Mouse (Mus musculus) limb, embryonic 14.5 days (tissue): ENCODE results near the gene Bax. TPM values are rescaled to one million over a fixed set of nuclear protein-coding genes. Genes with fewer than 3 reads are reported as not detected.

Source experiments
- ATAC-seq: fragments of 200-750 bp; cut with Nextera tagmentation; 2 replicates; pipeline ENCODE4 v1.8.0; 2017; ENCODE audit warnings: low read depth, moderate number of reproducible peaks, moderate TSS enrichment; ENCODE audit not compliant: low FRiP score
- DNase-seq: peaks from one replicate; pipeline ENCODE4 v3.0.0-alpha.2; 2015; ENCODE audit warnings: low spot score
- H3K27ac ChIP-seq: fragments of 300-500 bp; sonication (generic); replicated peaks from 2 replicates; pipeline ENCODE4 v1.5.1; 2014; ENCODE audit warnings: low read depth, mild to moderate bottlenecking, low read length, moderate library complexity, mixed read lengths
- H3K27me3 ChIP-seq: fragments of 300-500 bp; sonication (generic); 2 replicates; pipeline ENCODE4 v1.6.1; 2014; ENCODE audit warnings: low read length, mixed read lengths; ENCODE audit not compliant: control insufficient read depth, insufficient read depth
- H3K36me3 ChIP-seq: fragments of 300-500 bp; sonication (generic); 2 replicates; pipeline ENCODE4 v1.6.1; 2014; ENCODE audit warnings: mild to moderate bottlenecking, low read length, moderate library complexity, mixed read lengths; ENCODE audit not compliant: control insufficient read depth, insufficient read depth
- H3K4me1 ChIP-seq: fragments of 300-500 bp; sonication (generic); 2 replicates; pipeline ENCODE4 v1.6.1; 2014; ENCODE audit warnings: antibody characterized with exemption, low read length, mixed read lengths; ENCODE audit not compliant: control insufficient read depth, insufficient read depth
- H3K4me2 ChIP-seq: fragments of 300-500 bp; sonication (generic); replicated peaks from 2 replicates; pipeline ENCODE4 v1.6.1; 2014; ENCODE audit warnings: low read depth, mild to moderate bottlenecking, low read length, moderate library complexity; ENCODE audit not compliant: severe bottlenecking
- H3K4me3 ChIP-seq: fragments of 300-500 bp; sonication (generic); replicated peaks from 2 replicates; pipeline ENCODE4 v1.5.1; 2014; ENCODE audit warnings: low read length
- H3K9ac ChIP-seq: fragments of 300-500 bp; sonication (generic); 2 replicates; pipeline ENCODE4 v1.6.1; 2014; ENCODE audit warnings: mild to moderate bottlenecking, low read depth, low read length, moderate library complexity; ENCODE audit not compliant: severe bottlenecking
- H3K9me3 ChIP-seq: fragments of 300-500 bp; sonication (generic); 2 replicates; pipeline ENCODE4 v1.6.1; 2016; ENCODE audit warnings: low read length; ENCODE audit not compliant: control insufficient read depth
- POLR2A ChIP-seq: fragments of 200-500 bp; IDR thresholded peaks from 2 replicates; pipeline ENCODE4 v1.8.0; 2012; ENCODE audit warnings: inconsistent platforms, mild to moderate bottlenecking, moderate library complexity, borderline replicate concordance; ENCODE audit not compliant: insufficient read depth, insufficient read length; ENCODE audit errors: extremely low read depth
- WGBS: fragments of 180-500 bp; shearing (Covaris S2); extraction: QIAGEN DNeasy Blood & Tissue Kit; methylation state at CpG from one replicate; pipeline ENCODE4 v1.1.7; 2014; 5-methylcytosine and 5-hydroxymethylcytosine counted together
- polyA plus RNA-seq, 2 experiments: library from polyadenylated mRNA; depleted of rRNA in 1 of 2; stranded (reverse) in 1 of 2; unstranded in 1 of 2; fragments of >200 nt; fragmentation: Nextera tagmentation in 1 of 2; extraction: Ambion mirVana in 1 of 2; gene quantifications; 2 replicates each; pipeline versions ENCODE4 v1.2.1 to v1.2.3; 2012 to 2014

Bax gene
- polyA plus RNA-seq, 2 experiments: 127 to 133 TPM

GRCm38 (mm10) chr7:45492225-45492844, 25.6 kb upstream of the Bax start:
- ATAC-seq: no peak
- Histone ChIP-seq H3K9me3 (no peaks in the 10 kb centered on the region), H3K4me2 (no peak overlapping the region), H3K27me3 (no peaks in the 10 kb centered on the region), H3K4me3 (no peak overlapping the region), H3K36me3 (peaks cover 55% of the 10 kb centered on the region), H3K27ac (no peak overlapping the region), H3K4me1 (peaks cover 14% of the 10 kb centered on the region), H3K9ac (no peak overlapping the region)
- no peak for DNase-seq
- WGBS: 96% methylated on average over 8 of the region's 8 CpGs
- TF ChIP-seq POLR2A: no peak

- H3K9me3 ChIP-seq: no peaks in the 10 kb centered on the region
- TF ChIP-seq POLR2A: no peak
- no peak for ATAC-seq
- no peaks in the 10 kb centered on the region for H3K27me3 ChIP-seq
- no peak for DNase-seq
- peaks cover 46% of the 10 kb centered on the region for H3K36me3 ChIP-seq
- 19% methylated on average over 3 of the region's 3 CpGs for WGBS
- no peak overlapping the region for H3K27ac ChIP-seq
- H3K9ac ChIP-seq: no peak overlapping the region
- no peak overlapping the region for H3K4me2 ChIP-seq
- peaks cover 14% of the 10 kb centered on the region for H3K4me1 ChIP-seq
- no peak overlapping the region for H3K4me3 ChIP-seq
Observed at GRCm38 (mm10) chr7:45491264-45491663, 24.6 kb upstream of the Bax start.

DNA sequence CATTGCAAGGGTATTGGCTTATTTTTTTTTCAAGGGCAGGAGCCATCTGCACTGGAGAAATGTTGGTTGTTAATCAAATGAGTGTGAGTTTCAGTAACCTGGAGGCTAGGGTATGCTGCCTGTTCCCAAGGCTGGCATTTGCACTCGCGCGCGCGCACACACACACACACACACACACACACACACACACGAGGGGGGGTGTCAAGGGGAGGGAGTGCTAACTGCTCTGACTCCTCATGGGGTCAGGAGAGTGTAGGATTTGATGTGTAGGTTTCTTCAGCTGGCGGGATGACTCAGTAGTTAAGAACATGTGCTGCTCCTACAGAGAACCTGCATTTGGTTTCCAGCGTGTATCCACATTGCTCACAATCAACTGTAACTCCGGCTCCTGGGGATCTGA, 24.1 kb upstream of the Bax start:
- Histone ChIP-seq H3K9ac (no peak overlapping the region), H3K27ac (no peak overlapping the region), H3K27me3 (no peaks in the 10 kb centered on the region), H3K36me3 (peaks cover 41% of the 10 kb centered on the region), H3K9me3 (no peaks in the 10 kb centered on the region), H3K4me2 (no peak overlapping the region), H3K4me3 (no peak overlapping the region), H3K4me1 (peaks cover 14% of the 10 kb centered on the region)
- no peak for TF ChIP-seq POLR2A
- WGBS: 21% methylated on average over 9 of the region's 9 CpGs
- ATAC-seq: 0 out of 2 replicates have a peak, but pooled peaks have one; percentile 10
- DNase-seq: peak; percentile 9

- no peaks in the 10 kb centered on the region for H3K27me3 ChIP-seq
- H3K4me2 ChIP-seq: no peak overlapping the region
- H3K9me3 ChIP-seq: no peaks in the 10 kb centered on the region
- no peak overlapping the region for H3K27ac ChIP-seq
- TF ChIP-seq POLR2A: no peak
- H3K4me3 ChIP-seq: no peak overlapping the region
- WGBS: 77% methylated on average over 7 of the region's 7 CpGs
- no peak overlapping the region for H3K9ac ChIP-seq
- ATAC-seq: no peak
- H3K36me3 ChIP-seq: peaks cover 29% of the 10 kb centered on the region
- peaks cover 14% of the 10 kb centered on the region for H3K4me1 ChIP-seq
- no peak for DNase-seq
Observed at GRCm38 (mm10) chr7:45489578-45489977, 22.9 kb upstream of the Bax start.

- Histone ChIP-seq H3K36me3 (peaks cover 19% of the 10 kb centered on the region), H3K4me2 (peak within 1 kb of the TSS; percentile 64), H3K27me3 (no peaks in the 10 kb centered on the region), H3K4me3 (peak within 1 kb of the TSS; percentile 37), H3K27ac (peak within 1 kb of the TSS; percentile 61), H3K9ac (peak within 1 kb of the TSS; percentile 54), H3K9me3 (no peaks in the 10 kb centered on the region), H3K4me1 (peaks cover 14% of the 10 kb centered on the region)
- DNase-seq (peak; percentile 8), ATAC-seq (peak; percentile 24)
- WGBS: 11% methylated on average over 35 of the region's 38 CpGs
- TF ChIP-seq POLR2A: no peak
Observed at GRCm38 (mm10) chr7:45488293-45489204, 21.9 kb upstream of the Bax start, which contains the start of gene Dhdh. Gene Dhdh (minus strand): TSS chr7:45488805.
